In the genomic region with DNA sequence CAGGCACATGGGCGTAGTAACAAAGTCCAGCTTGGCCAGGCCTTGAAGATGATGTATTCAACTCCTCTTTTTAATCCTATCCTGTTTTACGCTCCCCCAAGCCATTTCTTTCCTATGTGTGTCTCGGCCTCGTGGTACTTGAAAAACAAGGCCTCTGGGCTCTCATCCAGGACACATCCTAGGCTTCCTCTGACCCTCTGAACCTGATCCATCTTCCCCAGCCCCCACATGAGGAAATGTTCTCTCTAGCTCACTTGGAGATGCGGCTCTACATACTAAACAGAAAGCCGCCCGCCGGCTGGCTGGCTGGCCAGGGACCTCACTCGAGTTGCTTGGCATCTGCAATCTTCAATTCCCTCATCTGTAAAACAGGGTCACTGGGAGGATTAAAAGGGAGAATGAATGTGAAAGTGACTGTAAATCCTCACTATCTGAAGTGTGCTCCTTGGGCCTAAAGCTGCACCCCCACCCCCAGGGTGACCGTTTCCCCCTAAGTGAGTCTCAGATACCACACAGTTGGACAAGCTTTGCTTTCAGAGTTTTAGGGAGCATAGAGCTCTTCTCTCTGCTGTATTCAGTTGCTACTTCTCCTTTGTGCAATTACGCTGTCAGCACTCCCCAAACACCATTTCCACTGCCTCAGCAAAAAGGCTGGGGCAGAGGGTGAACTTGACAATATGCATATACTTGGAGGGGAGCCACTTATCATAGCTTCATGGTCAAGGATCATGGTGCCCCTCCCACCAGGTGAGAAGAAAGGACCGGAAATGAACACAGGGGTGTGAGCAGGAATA, we compare ENCODE assay signal across 9 mouse cellular contexts.
DNase-seq lines count a peak whose midpoint lies in the region; ATAC-seq and TF ChIP-seq lines count a peak whose summit lies in the region.
"Had no signal": no experiment of that assay in that cellular context is flagged by ENCODE, and none has a peak within 500 bp of the region (broad histone marks: within the 10 kb centered on the region; RNA-seq: fewer than 3 reads in every experiment).

No protein-coding gene starts in this region.

- no peak for TF ChIP-seq CTCF in liver, adult 2 months (IDR thresholded peaks at IDR 0.05; ENCODE audit: low read depth, low read length)
- TF ChIP-seq CTCF in liver, postnatal 0 days (IDR thresholded peaks at IDR 0.05; ENCODE audit: low read depth): no peak
- no peak for TF ChIP-seq CTCF in lung, embryonic 14.5 days (IDR thresholded peaks at IDR 0.05; ENCODE audit: low read depth)

- no peak overlapping the region for H3K4me3 ChIP-seq in liver, adult 2 months (ENCODE audit: insufficient read depth, low read depth, low read length)
- no peak overlapping the region for H3K4me3 ChIP-seq in liver, postnatal 0 days (ENCODE audit: low read depth, low read length)
- no peak overlapping the region for H3K4me3 ChIP-seq in hindbrain, embryonic 16.5 days (ENCODE audit: low read length)
- H3K4me3 ChIP-seq in lung, embryonic 14.5 days (ENCODE audit: low read depth, low read length): no peak overlapping the region

- H3K36me3 ChIP-seq in liver, adult 2 months (ENCODE audit: control insufficient read depth, insufficient read depth, low read length): no peaks in the 10 kb centered on the region
- no peaks in the 10 kb centered on the region for H3K36me3 ChIP-seq in liver, postnatal 0 days (replicated peaks; ENCODE audit: insufficient read depth, low read length)
- no peaks in the 10 kb centered on the region for H3K36me3 ChIP-seq in hindbrain, embryonic 16.5 days (ENCODE audit: control insufficient read depth, insufficient read depth, low read length)
- no peaks in the 10 kb centered on the region for H3K36me3 ChIP-seq in lung, embryonic 14.5 days (ENCODE audit: insufficient read depth)

- DNase-seq in cerebellum, adult 11-12 months: peak; percentile 6
- DNase-seq in cerebellum, adult 8-10 months: no peak
- peak; percentile 25 for DNase-seq in liver, adult 2 months (ENCODE audit: extremely low read depth, low read depth, low spot score)
- DNase-seq in liver, postnatal 0 days: no peak
- DNase-seq in lung, embryonic 14.5 days: peak; percentile 85
- no peak for DNase-seq in ovary, postnatal 14 days (ENCODE audit: low spot score)

- H3K79me2 ChIP-seq in liver, adult 2 months (ENCODE audit: control insufficient read depth, insufficient read depth, low read length): no peaks in the 10 kb centered on the region

- H3K27ac ChIP-seq in liver, adult 2 months (replicated peaks; ENCODE audit: insufficient read depth, low read depth, low read length): no peak overlapping the region
- no peak overlapping the region for H3K27ac ChIP-seq in liver, postnatal 0 days (ENCODE audit: low read depth)
- H3K27ac ChIP-seq in hindbrain, embryonic 16.5 days (ENCODE audit: low read depth, low read length): peak overlapping the region; percentile 10
- H3K27ac ChIP-seq in lung, embryonic 14.5 days (ENCODE audit: low read depth): peak overlapping the region; percentile 79
- H3K27ac ChIP-seq: macrophage had no signal

- H3K9ac ChIP-seq in liver, adult 2 months (ENCODE audit: low read depth, low read length): no peak overlapping the region
- H3K9ac ChIP-seq in liver, postnatal 0 days (replicated peaks): no peak overlapping the region
- no peak overlapping the region for H3K9ac ChIP-seq in hindbrain, embryonic 16.5 days (ENCODE audit: low read depth, low read length)
- H3K9ac ChIP-seq in lung, embryonic 14.5 days: no peak overlapping the region

- no peak for ATAC-seq in liver, postnatal 0 days
- ATAC-seq in hindbrain, embryonic 16.5 days: peak; percentile 66; the same call in 1 of the 2 replicates
- peak; percentile 80 for ATAC-seq in lung, embryonic 14.5 days (ENCODE audit: insufficient read depth)
- ATAC-seq in megakaryocyte, adult 5-6 weeks (ENCODE audit: poor library complexity, severe bottlenecking): no peak

- H3K4me2 ChIP-seq in liver, postnatal 0 days (ENCODE audit: low read depth, low read length): no peak overlapping the region
- no peak overlapping the region for H3K4me2 ChIP-seq in hindbrain, embryonic 16.5 days (ENCODE audit: low read length)
- no peak overlapping the region for H3K4me2 ChIP-seq in lung, embryonic 14.5 days

- no peaks in the 10 kb centered on the region for H3K9me3 ChIP-seq in liver, postnatal 0 days (ENCODE audit: low read length)
- H3K9me3 ChIP-seq in hindbrain, embryonic 16.5 days (ENCODE audit: control insufficient read depth, low read length): no peaks in the 10 kb centered on the region
- no peaks in the 10 kb centered on the region for H3K9me3 ChIP-seq in lung, embryonic 14.5 days (ENCODE audit: low read depth, low read length)

- 66% methylated on average over 12 of the region's 12 CpGs for WGBS in liver, adult 2 months
- 66% methylated on average over 12 of the region's 12 CpGs for WGBS in liver, postnatal 0 days (ENCODE audit: insufficient replicate concordance)
- 42% methylated on average over 12 of the region's 12 CpGs for WGBS in hindbrain, embryonic 16.5 days
- WGBS in lung, embryonic 14.5 days: 25% methylated on average over 12 of the region's 12 CpGs

- no peak for TF ChIP-seq POLR2A in liver, adult 2 months (IDR thresholded peaks at IDR 0.05; ENCODE audit: extremely low read depth, insufficient read depth, low read length)

- H3K27me3 ChIP-seq in liver, adult 2 months (ENCODE audit: control insufficient read depth, insufficient read depth, low read length): no peaks in the 10 kb centered on the region
- peaks cover 5% of the 10 kb centered on the region; the same call in 1 of the 2 replicates for H3K27me3 ChIP-seq in liver, postnatal 0 days (ENCODE audit: insufficient read depth, low read length)
- no peaks in the 10 kb centered on the region for H3K27me3 ChIP-seq in hindbrain, embryonic 16.5 days (replicated peaks; ENCODE audit: control insufficient read depth, insufficient read depth, low read length)
- no peaks in the 10 kb centered on the region for H3K27me3 ChIP-seq in lung, embryonic 14.5 days (ENCODE audit: insufficient read depth, low read length)

- no peak for TF ChIP-seq EP300 in liver, postnatal 0 days (IDR thresholded peaks at IDR 0.05; ENCODE audit: low read depth)

- H3K4me1 ChIP-seq in liver, adult 2 months (ENCODE audit: control insufficient read depth, insufficient read depth, low read length): no peaks in the 10 kb centered on the region
- H3K4me1 ChIP-seq in liver, postnatal 0 days (ENCODE audit: insufficient read depth): no peaks in the 10 kb centered on the region
- peaks cover 5% of the 10 kb centered on the region for H3K4me1 ChIP-seq in hindbrain, embryonic 16.5 days (ENCODE audit: control insufficient read depth, insufficient read depth, low read depth, low read length)
- no peaks in the 10 kb centered on the region; the same call in 1 of the 2 replicates for H3K4me1 ChIP-seq in lung, embryonic 14.5 days (ENCODE audit: insufficient read depth)

Comparison
In these comparisons a context has a peak if more than half of its experiments do, and no peak if none do; other contexts are left out.
1. DNase-seq: peak in cerebellum, adult 11-12 months (single experiment), liver, adult 2 months (single experiment) and lung, embryonic 14.5 days (single experiment); none in cerebellum, adult 8-10 months (single experiment), liver, postnatal 0 days (single experiment) and ovary, postnatal 14 days (single experiment).
2. H3K27ac ChIP-seq: peak in hindbrain, embryonic 16.5 days (single experiment) and lung, embryonic 14.5 days (single experiment); none in liver, adult 2 months (single experiment) and liver, postnatal 0 days (single experiment).
3. ATAC-seq: peak in hindbrain, embryonic 16.5 days (single experiment) and lung, embryonic 14.5 days (single experiment); none in liver, postnatal 0 days (single experiment) and megakaryocyte, adult 5-6 weeks (single experiment).